Mouse (Mus musculus) B cell, adult 67 days (primary cell): Measurements from ENCODE around the gene Gnao1. TPM values are rescaled to one million over a fixed set of nuclear protein-coding genes. Genes with fewer than 3 reads are reported as not detected.

ENCODE experiments used
- total RNA-seq, 2 experiments: library from RNA; stranded (reverse); gene quantifications; 4 replicates each; pipeline ENCODE4 v1.2.4; 2023

Gnao1 gene
- not detected for total RNA-seq

GRCm38 (mm10) chr8:93809686-93810027, at the start of gene Gnao1:
TSS of gene Gnao1 (plus strand) at chr8:93809966.

GRCm38 (mm10) chr8:94012013-94012951, 202.5 kb downstream of the Gnao1 start, which contains the start of gene Amfr:
TSS of gene Amfr (minus strand) at chr8:94012842.

Other genes starting within 250 kb of the Gnao1 start
- 10 to 100 TPM; 76.7 to 79.4 TPM for gene Amfr, start 202.9 kb downstream of the Gnao1 start, total RNA-seq
- gene Nudt21, start 227.1 kb downstream of the Gnao1 start, total RNA-seq, result 10 to 100 TPM; 30.5 to 45.1 TPM
- 10 to 100 TPM; 19.1 to 22.3 TPM for gene Ogfod1, start 227.2 kb downstream of the Gnao1 start, total RNA-seq